Mouse (Mus musculus) forebrain, embryonic 11.5 days (tissue): ENCODE data around the gene Stac3. TPM values are rescaled to one million over a fixed set of nuclear protein-coding genes. Genes with fewer than 3 reads are reported as not detected.

Experiments used
- ATAC-seq: fragments of 200-750 bp; cut with Nextera tagmentation; replicated peaks from 2 replicates; pipeline ENCODE4 v1.8.0; 2017; ENCODE audit warnings: moderate TSS enrichment; ENCODE audit not compliant: low FRiP score
- DNase-seq: peaks from one replicate; pipeline ENCODE4 v3.0.0-alpha.2; 2017; ENCODE audit warnings: low spot score
- H3K27ac ChIP-seq: fragments of 300-500 bp; sonication (generic); 2 replicates; pipeline ENCODE4 v1.5.1; 2014; ENCODE audit warnings: low read depth, low read length
- H3K27me3 ChIP-seq: fragments of 300-500 bp; sonication (generic); 2 replicates; pipeline ENCODE4 v1.6.1; 2014; ENCODE audit warnings: mild to moderate bottlenecking, low read length, mixed read lengths; ENCODE audit not compliant: control insufficient read depth, insufficient read depth
- H3K36me3 ChIP-seq: fragments of 300-500 bp; sonication (generic); 2 replicates; pipeline ENCODE4 v1.6.1; 2014; ENCODE audit warnings: mild to moderate bottlenecking, low read length, moderate library complexity, mixed read lengths; ENCODE audit not compliant: control insufficient read depth, insufficient read depth
- H3K4me1 ChIP-seq: fragments of 300-500 bp; sonication (generic); replicated peaks from 2 replicates; pipeline ENCODE4 v1.6.1; 2014; ENCODE audit warnings: low read length, mixed read lengths; ENCODE audit not compliant: control insufficient read depth, insufficient read depth
- H3K4me2 ChIP-seq: fragments of 300-500 bp; sonication (generic); 2 replicates; pipeline ENCODE4 v1.6.1; 2014; ENCODE audit warnings: low read depth, mild to moderate bottlenecking, low read length, moderate library complexity, mixed read lengths; ENCODE audit not compliant: severe bottlenecking
- H3K4me3 ChIP-seq: fragments of 300-500 bp; sonication (generic); 2 replicates; pipeline ENCODE4 v1.5.1; 2014; ENCODE audit warnings: low read depth, low read length
- H3K9ac ChIP-seq: fragments of 300-500 bp; sonication (generic); 2 replicates; pipeline ENCODE4 v1.6.1; 2014; ENCODE audit warnings: low read length
- H3K9me3 ChIP-seq: fragments of 300-500 bp; sonication (generic); 2 replicates; pipeline ENCODE4 v1.6.1; 2016; ENCODE audit warnings: low read length, mixed read lengths; ENCODE audit not compliant: control insufficient read depth
- WGBS: fragments of 180-500 bp; shearing (Covaris S2); extraction: QIAGEN DNeasy Blood & Tissue Kit; methylation state at CpG from one replicate; pipeline ENCODE4 v1.1.7; 2014; 5-methylcytosine and 5-hydroxymethylcytosine counted together
- polyA plus RNA-seq: library from polyadenylated mRNA; unstranded; fragments of >200 nt; fragmentation: Nextera tagmentation; extraction: Ambion mirVana; gene quantifications from 2 replicates; pipeline ENCODE4 v1.2.1, GENCODE M21; 2014

The Stac3 gene
- polyA plus RNA-seq: not detected in 2 replicates

DNA sequence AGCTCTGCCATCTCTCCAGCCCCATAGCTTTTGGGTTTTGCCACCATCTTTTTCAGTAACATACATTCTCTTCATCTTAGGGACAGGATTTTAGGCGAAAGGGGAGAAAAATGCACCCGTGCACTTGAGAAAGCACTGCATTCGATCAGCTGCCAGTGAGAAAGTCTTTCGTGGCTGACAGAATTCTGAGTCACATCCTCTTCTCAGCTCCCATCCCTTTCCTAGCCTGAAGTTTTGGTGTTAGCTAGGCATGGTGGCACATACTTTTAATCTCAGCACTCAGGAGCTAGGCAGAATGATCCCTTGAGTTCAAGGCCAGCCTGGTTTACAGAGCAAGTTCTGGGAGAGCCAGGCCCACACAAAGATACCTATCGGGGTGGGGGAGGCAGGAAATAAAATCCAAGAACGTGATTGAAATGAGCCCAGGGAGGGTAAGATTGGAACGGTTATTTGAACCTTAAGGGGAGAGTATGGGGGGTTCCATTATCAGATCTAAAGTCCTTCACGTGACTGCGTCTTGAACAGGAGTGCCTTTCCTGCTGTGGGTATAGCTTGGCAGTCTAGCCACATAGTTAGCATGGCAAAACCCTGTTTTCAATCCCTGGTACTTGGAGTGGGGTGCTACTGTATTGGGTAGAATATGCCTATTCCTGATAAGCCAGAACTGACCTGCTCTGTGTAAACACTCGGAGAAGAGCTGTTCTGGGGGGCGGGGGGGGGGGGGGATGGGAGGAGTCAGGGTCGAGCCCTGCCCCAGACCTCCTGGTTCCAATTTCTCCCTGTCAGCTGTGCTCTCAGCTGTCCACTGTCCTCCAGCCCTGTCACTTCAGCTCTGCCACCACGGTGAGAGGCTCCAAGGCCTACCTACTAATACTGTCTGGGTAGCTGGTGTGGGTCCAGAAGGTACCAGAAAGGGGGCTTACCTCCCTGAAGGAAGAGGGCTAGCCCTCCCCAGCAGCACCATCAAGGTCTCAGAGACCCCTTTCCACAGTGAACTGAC, at the start of gene Stac3:
Gene Stac3 (plus strand): TSS at position 793 of the 1,000 bp plus-strand sequence.
- DNase-seq (no peak), ATAC-seq (no peak; the same call in 1 of the 2 replicates)
- no peak within 1 kb of the TSS for H3K9ac ChIP-seq
- 79% methylated on average over 13 of the region's 13 CpGs for WGBS
- no peaks in the 10 kb centered on the region for H3K9me3 ChIP-seq
- H3K36me3 ChIP-seq: no peaks in the 10 kb centered on the region
- no peak within 1 kb of the TSS for H3K27ac ChIP-seq
- no peak within 1 kb of the TSS for H3K4me3 ChIP-seq
- H3K4me1 ChIP-seq: no peaks in the 10 kb centered on the region
- H3K27me3 ChIP-seq: no peaks in the 10 kb centered on the region
- no peak within 1 kb of the TSS for H3K4me2 ChIP-seq

DNA sequence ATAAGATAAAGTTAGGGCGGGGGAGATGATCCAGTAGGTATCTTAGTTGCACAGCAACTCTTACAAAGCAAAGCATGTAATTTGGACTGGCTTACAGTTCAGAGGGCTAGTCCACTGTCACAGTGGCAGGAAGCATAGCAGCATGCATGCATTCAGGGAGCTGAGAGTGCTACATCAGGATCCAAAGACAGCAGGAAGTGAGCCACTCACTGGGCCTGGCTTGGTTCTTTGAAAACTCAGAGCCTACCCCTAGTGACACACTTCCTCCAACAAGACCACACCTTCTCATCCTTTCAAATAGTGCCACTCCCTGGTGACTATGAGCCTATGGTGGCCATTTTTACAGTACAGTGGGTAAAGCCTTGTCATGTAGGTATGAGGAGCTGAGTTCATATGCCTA, 47.8 kb upstream of the Stac3 start:
- H3K9ac ChIP-seq: no peak overlapping the region
- DNase-seq: no peak
- H3K36me3 ChIP-seq: no peaks in the 10 kb centered on the region; the same call in 1 of the 2 replicates
- H3K4me1 ChIP-seq: no peaks in the 10 kb centered on the region
- H3K27ac ChIP-seq: no peak overlapping the region
- H3K9me3 ChIP-seq: no peaks in the 10 kb centered on the region
- WGBS: 94% methylated on average over 1 of the region's 1 CpGs
- no peak for ATAC-seq
- no peak overlapping the region for H3K4me3 ChIP-seq
- no peaks in the 10 kb centered on the region for H3K27me3 ChIP-seq
- no peak overlapping the region for H3K4me2 ChIP-seq

DNA sequence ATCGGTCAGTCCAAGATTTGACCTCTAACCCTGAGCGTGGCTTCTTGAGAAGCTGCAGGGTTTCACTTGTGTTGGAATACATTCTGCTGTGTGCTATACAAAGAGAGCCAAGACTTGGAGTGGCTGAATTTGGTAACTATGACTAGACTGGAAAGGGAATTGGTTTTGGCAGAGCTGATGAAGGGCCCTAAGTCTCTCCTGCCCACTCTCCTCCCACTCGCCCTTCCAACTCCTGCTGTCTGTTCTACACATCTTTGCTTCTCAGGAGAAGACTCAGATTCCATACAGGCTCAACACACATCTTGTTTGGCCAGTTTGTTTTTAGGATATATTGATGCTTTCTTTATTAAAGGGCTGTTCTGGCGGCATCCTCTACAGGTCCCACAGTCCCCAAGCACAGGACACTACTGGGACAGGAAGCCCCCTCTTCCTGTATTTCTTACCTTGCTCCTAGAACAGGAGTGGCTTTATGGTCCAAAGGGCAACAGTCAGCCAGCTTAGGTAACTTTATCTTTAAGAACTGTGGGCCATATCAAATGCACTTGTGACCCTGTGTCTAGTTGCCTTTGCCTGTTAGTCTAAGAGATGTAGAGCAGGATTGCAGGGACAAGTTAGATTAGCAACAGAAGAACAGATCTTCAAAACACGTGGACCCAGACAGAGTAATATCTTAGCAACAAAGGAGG, 38.9 kb upstream of the Stac3 start:
- H3K9me3 ChIP-seq: no peaks in the 10 kb centered on the region
- no peaks in the 10 kb centered on the region; the same call in 1 of the 2 replicates for H3K36me3 ChIP-seq
- no peaks in the 10 kb centered on the region for H3K4me1 ChIP-seq
- H3K27ac ChIP-seq: no peak overlapping the region
- no peaks in the 10 kb centered on the region for H3K27me3 ChIP-seq
- no peak overlapping the region for H3K4me2 ChIP-seq
- 79% methylated on average over 5 of the region's 5 CpGs for WGBS
- no peak overlapping the region for H3K9ac ChIP-seq
- no peak overlapping the region for H3K4me3 ChIP-seq
- DNase-seq (no peak), ATAC-seq (no peak)

DNA sequence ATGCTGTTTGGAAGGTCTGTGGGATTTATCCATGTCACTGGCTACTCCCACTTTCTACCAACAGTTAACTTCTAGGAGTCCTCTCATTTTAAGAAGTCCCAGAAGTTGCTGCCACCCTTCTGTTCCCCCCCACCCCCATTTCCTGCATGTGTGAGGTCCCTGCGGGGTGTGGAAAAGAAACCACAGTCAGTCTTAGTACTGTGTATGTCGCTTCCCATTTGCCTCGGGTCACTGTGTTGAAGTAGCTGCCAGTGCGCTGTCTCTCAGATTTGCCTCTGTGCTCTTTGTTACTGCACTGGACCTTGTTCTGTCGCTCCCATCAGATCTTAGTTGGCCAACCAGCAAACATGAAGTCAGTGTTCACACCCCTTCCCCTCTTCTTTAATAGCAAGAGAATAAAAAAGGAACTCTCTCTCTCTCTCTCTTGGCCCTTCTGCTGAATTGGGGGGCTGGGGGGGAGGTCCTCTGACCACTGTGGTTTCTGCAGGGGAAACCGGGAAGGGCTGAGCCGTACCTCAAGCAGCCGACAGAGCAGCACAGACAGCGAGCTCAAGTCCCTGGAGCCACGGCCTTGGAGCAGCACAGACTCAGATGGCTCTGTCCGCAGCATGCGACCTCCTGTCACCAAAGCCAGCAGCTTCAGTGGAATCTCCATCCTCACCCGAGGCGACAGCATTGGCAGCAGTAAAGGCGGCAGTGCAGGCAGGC, 30.1 kb upstream of the Stac3 start:
- Histone ChIP-seq H3K27me3 (no peaks in the 10 kb centered on the region), H3K4me3 (no peak overlapping the region), H3K4me2 (no peak overlapping the region), H3K4me1 (no peaks in the 10 kb centered on the region), H3K9me3 (no peaks in the 10 kb centered on the region), H3K27ac (no peak overlapping the region), H3K36me3 (no peaks in the 10 kb centered on the region; the same call in 1 of the 2 replicates), H3K9ac (no peak overlapping the region)
- 76% methylated on average over 15 of the region's 15 CpGs for WGBS
- no peak for ATAC-seq
- DNase-seq: no peak

DNA sequence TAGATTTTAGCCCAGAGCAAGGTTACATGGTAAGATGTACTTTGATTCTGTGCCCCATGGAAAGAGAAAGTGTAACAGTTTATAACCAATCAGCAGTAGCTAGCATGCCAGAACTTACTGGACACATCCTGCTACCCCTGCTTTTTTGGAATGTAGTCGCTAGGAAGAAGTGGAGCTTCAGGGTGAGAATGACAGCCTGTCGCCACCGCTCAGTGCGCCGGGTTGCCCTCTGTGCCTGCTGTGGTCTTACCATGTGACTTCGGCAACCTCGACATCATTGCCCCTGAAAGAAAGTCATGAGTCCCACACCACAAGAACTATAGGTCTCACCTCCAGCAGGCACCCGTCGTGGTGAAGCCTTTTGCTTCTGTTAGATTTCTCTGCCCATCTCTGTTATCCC, 28.8 kb upstream of the Stac3 start:
- Histone ChIP-seq H3K9ac (no peak overlapping the region), H3K4me2 (no peak overlapping the region), H3K9me3 (no peaks in the 10 kb centered on the region), H3K36me3 (no peaks in the 10 kb centered on the region; the same call in 1 of the 2 replicates), H3K27me3 (no peaks in the 10 kb centered on the region), H3K4me3 (no peak overlapping the region), H3K4me1 (no peaks in the 10 kb centered on the region), H3K27ac (no peak overlapping the region)
- 91% methylated on average over 9 of the region's 9 CpGs for WGBS
- no peak for ATAC-seq
- no peak for DNase-seq

DNA sequence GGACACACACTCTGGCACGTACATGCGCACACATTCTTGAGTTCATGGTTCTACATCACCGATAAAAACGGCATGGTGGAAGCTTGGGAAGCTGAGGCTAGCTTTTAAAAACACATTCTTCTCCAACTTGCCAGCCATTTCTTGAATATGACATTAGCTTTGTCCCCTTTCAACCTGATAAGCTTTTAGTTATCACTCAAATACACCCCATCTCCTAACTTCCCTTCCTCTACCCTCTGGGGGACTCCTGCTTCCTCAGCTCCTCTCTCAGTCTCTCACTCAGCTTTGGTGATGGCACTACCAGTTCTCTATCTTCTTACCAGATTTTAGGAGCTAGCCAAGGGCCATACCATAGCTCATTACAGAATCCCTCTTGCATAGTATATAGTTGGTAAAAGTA, 26.3 kb upstream of the Stac3 start:
- Histone ChIP-seq H3K4me1 (no peaks in the 10 kb centered on the region), H3K4me3 (no peak overlapping the region), H3K4me2 (no peak overlapping the region), H3K27ac (no peak overlapping the region), H3K9me3 (no peaks in the 10 kb centered on the region), H3K36me3 (no peaks in the 10 kb centered on the region; the same call in 1 of the 2 replicates), H3K27me3 (no peaks in the 10 kb centered on the region), H3K9ac (no peak overlapping the region)
- DNase-seq (no peak), ATAC-seq (no peak)
- WGBS: over 99% methylated on average over 4 of the region's 4 CpGs

DNA sequence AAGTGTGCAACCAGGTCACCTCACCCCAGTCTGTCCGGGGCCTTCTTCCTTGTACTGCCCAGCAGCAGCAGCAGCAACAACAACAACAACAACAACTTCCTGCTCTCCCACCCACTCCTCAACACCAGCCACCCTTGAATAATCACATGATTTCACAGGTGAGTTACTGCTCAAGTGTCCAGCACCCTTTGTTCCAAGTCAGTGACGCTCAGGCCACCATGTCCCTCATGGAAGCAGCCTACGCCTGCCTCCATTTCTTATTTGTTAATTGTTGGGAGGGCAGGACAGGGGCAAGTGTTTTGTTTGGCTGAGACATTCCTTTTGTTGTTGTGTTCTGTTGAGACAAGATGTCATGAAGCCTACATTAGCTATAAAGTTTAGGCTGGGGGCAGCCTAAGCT, 24.9 kb upstream of the Stac3 start:
- no peak for ATAC-seq
- H3K36me3 ChIP-seq: no peaks in the 10 kb centered on the region; the same call in 1 of the 2 replicates
- no peak overlapping the region for H3K9ac ChIP-seq
- DNase-seq: no peak
- no peaks in the 10 kb centered on the region for H3K4me1 ChIP-seq
- no peaks in the 10 kb centered on the region for H3K27me3 ChIP-seq
- no peak overlapping the region for H3K27ac ChIP-seq
- no peak overlapping the region for H3K4me3 ChIP-seq
- 88% methylated on average over 3 of the region's 3 CpGs for WGBS
- no peaks in the 10 kb centered on the region for H3K9me3 ChIP-seq
- no peak overlapping the region for H3K4me2 ChIP-seq

DNA sequence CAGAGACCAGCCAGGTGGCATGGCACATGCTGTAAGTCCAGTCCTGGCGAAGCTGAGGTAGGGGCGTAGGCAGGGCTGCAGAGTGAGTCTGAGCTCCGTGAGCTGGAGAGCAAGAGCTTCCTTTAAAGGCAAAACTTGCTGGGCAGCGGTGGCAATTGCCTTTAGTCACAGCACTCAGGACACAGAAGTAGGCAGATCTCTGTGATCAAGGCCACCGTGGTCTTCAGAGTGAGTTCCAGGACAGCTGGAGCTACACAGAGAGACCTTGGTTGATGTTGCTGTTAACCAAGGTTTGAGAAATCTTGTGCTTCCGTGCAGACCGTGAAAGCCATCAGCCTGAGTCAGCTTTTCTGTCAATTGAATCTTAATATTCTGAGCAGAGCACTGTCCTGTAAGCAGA, 24.2 kb upstream of the Stac3 start:
- H3K27ac ChIP-seq: no peak overlapping the region
- 92% methylated on average over 7 of the region's 7 CpGs for WGBS
- no peaks in the 10 kb centered on the region for H3K9me3 ChIP-seq
- no peaks in the 10 kb centered on the region; the same call in 1 of the 2 replicates for H3K36me3 ChIP-seq
- DNase-seq (no peak), ATAC-seq (no peak)
- H3K4me2 ChIP-seq: no peak overlapping the region
- no peak overlapping the region for H3K4me3 ChIP-seq
- H3K27me3 ChIP-seq: no peaks in the 10 kb centered on the region
- no peak overlapping the region for H3K9ac ChIP-seq
- H3K4me1 ChIP-seq: no peaks in the 10 kb centered on the region
